Mouse (Mus musculus): ENCODE measurements around the gene Dusp1. TPM values are rescaled to one million over a fixed set of nuclear protein-coding genes. Genes with fewer than 3 reads are reported as not detected.

Gene Dusp1
- polyA plus RNA-seq, 1 experiment from 2014 or later, result 33.0 TPM

GRCm38 (mm10) chr17:26582297-26582696 lies 20.4 kb upstream of the Dusp1 start:
- H3K4me1 ChIP-seq, result peaks cover 17% of the 10 kb centered on the region
- WGBS, result 88% methylated on average over 5 of the region's 5 CpGs
- peaks cover 16% of the 10 kb centered on the region for H3K36me3 ChIP-seq
- H3K4me2 ChIP-seq (replicated peaks), result no peak overlapping the region
- no peaks in the 10 kb centered on the region for H3K9me3 ChIP-seq (replicated peaks)
- H3K9ac ChIP-seq, result no peak overlapping the region
- H3K4me3 ChIP-seq, result no peak overlapping the region
- no peak overlapping the region for H3K27ac ChIP-seq
- no peaks in the 10 kb centered on the region for H3K27me3 ChIP-seq
- ATAC-seq (ENCODE audit: low FRiP score), result no peak

GRCm38 (mm10) chr17:26580873-26581401 lies 19.0 kb upstream of the Dusp1 start:
- 98% methylated on average over 3 of the region's 3 CpGs for WGBS
- peaks cover 19% of the 10 kb centered on the region; the same call in 1 of the 2 replicates for H3K36me3 ChIP-seq
- ATAC-seq (ENCODE audit: low FRiP score), result no peak

GRCm38 (mm10) chr17:26579396-26579795 lies 17.5 kb upstream of the Dusp1 start:
- ATAC-seq (ENCODE audit: low FRiP score), result no peak
- no peak overlapping the region for H3K27ac ChIP-seq
- peaks cover 9% of the 10 kb centered on the region for H3K4me1 ChIP-seq
- H3K4me2 ChIP-seq (replicated peaks), result no peak overlapping the region
- no peaks in the 10 kb centered on the region for H3K27me3 ChIP-seq
- H3K9me3 ChIP-seq (replicated peaks), result no peaks in the 10 kb centered on the region
- 90% methylated on average over 6 of the region's 6 CpGs for WGBS
- peaks cover 27% of the 10 kb centered on the region; the same call in 1 of the 2 replicates for H3K36me3 ChIP-seq
- H3K4me3 ChIP-seq, result no peak overlapping the region
- no peak overlapping the region for H3K9ac ChIP-seq

More at GRCm38 (mm10) chr17:26580873-26581401, 19.0 kb upstream of the Dusp1 start:
- Histone ChIP-seq H3K27me3 (no peaks in the 10 kb centered on the region), H3K9me3 (replicated peaks) (no peaks in the 10 kb centered on the region), H3K4me1 (peaks cover 17% of the 10 kb centered on the region), H3K4me2 (replicated peaks) (no peak overlapping the region), H3K27ac (no peak overlapping the region), H3K4me3 (no peak overlapping the region), H3K9ac (no peak overlapping the region)

- Histone ChIP-seq H3K27ac (no peak overlapping the region), H3K4me1 (peaks cover 4% of the 10 kb centered on the region), H3K9ac (no peak overlapping the region), H3K27me3 (no peaks in the 10 kb centered on the region), H3K36me3 (peaks cover 28% of the 10 kb centered on the region; the same call in 1 of the 2 replicates), H3K4me2 (replicated peaks) (no peak overlapping the region), H3K9me3 (replicated peaks) (no peaks in the 10 kb centered on the region), H3K4me3 (no peak overlapping the region)
- WGBS, result 95% methylated on average over 11 of the region's 11 CpGs
- ATAC-seq (ENCODE audit: low FRiP score), result no peak
These were observed 16.8 kb upstream of the Dusp1 start for GRCm38 (mm10) chr17:26578771-26579170.

- H3K4me1 ChIP-seq, result peaks cover 4% of the 10 kb centered on the region; the same call in 1 of the 2 replicates
- no peak overlapping the region for H3K27ac ChIP-seq
- ATAC-seq (ENCODE audit: low FRiP score), result no peak
- peaks cover 28% of the 10 kb centered on the region; the same call in 1 of the 2 replicates for H3K36me3 ChIP-seq
- H3K9me3 ChIP-seq (replicated peaks), result no peaks in the 10 kb centered on the region
- H3K4me2 ChIP-seq (replicated peaks), result no peak overlapping the region
- H3K9ac ChIP-seq, result no peak overlapping the region
- H3K4me3 ChIP-seq, result no peak overlapping the region
- no peaks in the 10 kb centered on the region for H3K27me3 ChIP-seq
- 88% methylated on average over 7 of the region's 7 CpGs for WGBS
These were observed 16.2 kb upstream of the Dusp1 start for GRCm38 (mm10) chr17:26578162-26578561.

- Histone ChIP-seq H3K4me3 (no peak overlapping the region), H3K4me2 (replicated peaks) (no peak overlapping the region), H3K9ac (no peak overlapping the region), H3K27me3 (no peaks in the 10 kb centered on the region), H3K4me1 (peaks cover 2% of the 10 kb centered on the region; the same call in 1 of the 2 replicates), H3K27ac (no peak overlapping the region), H3K9me3 (replicated peaks) (no peaks in the 10 kb centered on the region), H3K36me3 (peaks cover 28% of the 10 kb centered on the region; the same call in 1 of the 2 replicates)
- WGBS, result 92% methylated on average over 11 of the region's 11 CpGs
- ATAC-seq (ENCODE audit: low FRiP score), result no peak
These were observed 15.4 kb upstream of the Dusp1 start for GRCm38 (mm10) chr17:26577309-26577708.

- no peak overlapping the region for H3K4me3 ChIP-seq
- 93% methylated on average over 7 of the region's 7 CpGs for WGBS
- no peak overlapping the region for H3K27ac ChIP-seq
- H3K36me3 ChIP-seq, result peaks cover 28% of the 10 kb centered on the region; the same call in 1 of the 2 replicates
- ATAC-seq (ENCODE audit: low FRiP score), result no peak
- no peaks in the 10 kb centered on the region for H3K4me1 ChIP-seq
- H3K9ac ChIP-seq, result no peak overlapping the region
- no peak overlapping the region for H3K4me2 ChIP-seq (replicated peaks)
- no peaks in the 10 kb centered on the region for H3K27me3 ChIP-seq
- no peaks in the 10 kb centered on the region for H3K9me3 ChIP-seq (replicated peaks)
These were observed 14.9 kb upstream of the Dusp1 start for GRCm38 (mm10) chr17:26576833-26577232.

- H3K4me3 ChIP-seq, result no peak overlapping the region
- no peaks in the 10 kb centered on the region for H3K9me3 ChIP-seq (replicated peaks)
- no peaks in the 10 kb centered on the region for H3K4me1 ChIP-seq
- ATAC-seq (ENCODE audit: low FRiP score), result no peak
- H3K36me3 ChIP-seq, result peaks cover 23% of the 10 kb centered on the region; the same call in 1 of the 2 replicates
- H3K4me2 ChIP-seq (replicated peaks), result no peak overlapping the region
- 86% methylated on average over 12 of the region's 12 CpGs for WGBS
- no peaks in the 10 kb centered on the region for H3K27me3 ChIP-seq
- no peak overlapping the region for H3K27ac ChIP-seq
- H3K9ac ChIP-seq, result no peak overlapping the region
These were observed 14.1 kb upstream of the Dusp1 start for GRCm38 (mm10) chr17:26575786-26576690.

GRCm38 (mm10) chr17:26574701-26575100 lies 12.8 kb upstream of the Dusp1 start:
- no peak for ATAC-seq (ENCODE audit: low FRiP score)
- 91% methylated on average over 5 of the region's 5 CpGs for WGBS
- H3K9me3 ChIP-seq (replicated peaks), result no peaks in the 10 kb centered on the region

GRCm38 (mm10) chr17:26574118-26574517 lies 12.2 kb upstream of the Dusp1 start:
- 91% methylated on average over 11 of the region's 11 CpGs for WGBS
- no peaks in the 10 kb centered on the region for H3K4me1 ChIP-seq
- ATAC-seq (ENCODE audit: low FRiP score), result no peak
- H3K27me3 ChIP-seq, result no peaks in the 10 kb centered on the region
- H3K9me3 ChIP-seq (replicated peaks), result no peaks in the 10 kb centered on the region
- no peak overlapping the region for H3K27ac ChIP-seq
- no peak overlapping the region for H3K9ac ChIP-seq
- peaks cover 37% of the 10 kb centered on the region; the same call in 1 of the 2 replicates for H3K36me3 ChIP-seq
- H3K4me3 ChIP-seq, result no peak overlapping the region
- H3K4me2 ChIP-seq (replicated peaks), result no peak overlapping the region

More at GRCm38 (mm10) chr17:26574701-26575100, 12.8 kb upstream of the Dusp1 start:
- Histone ChIP-seq H3K27ac (no peak overlapping the region), H3K4me2 (replicated peaks) (no peak overlapping the region), H3K4me1 (no peaks in the 10 kb centered on the region), H3K9ac (no peak overlapping the region), H3K4me3 (no peak overlapping the region), H3K27me3 (no peaks in the 10 kb centered on the region), H3K36me3 (peaks cover 32% of the 10 kb centered on the region; the same call in 1 of the 2 replicates)

GRCm38 (mm10) chr17:26572265-26572664 lies 10.3 kb upstream of the Dusp1 start:
- ATAC-seq (ENCODE audit: low FRiP score), result no peak
- Histone ChIP-seq H3K27me3 (no peaks in the 10 kb centered on the region), H3K4me1 (no peaks in the 10 kb centered on the region), H3K27ac (no peak overlapping the region), H3K4me2 (replicated peaks) (no peak overlapping the region), H3K36me3 (peaks cover 44% of the 10 kb centered on the region), H3K4me3 (no peak overlapping the region), H3K9ac (no peak overlapping the region), H3K9me3 (replicated peaks) (no peaks in the 10 kb centered on the region)
- 93% methylated on average over 11 of the region's 11 CpGs for WGBS

GRCm38 (mm10) chr17:26571377-26571776 lies 9.4 kb upstream of the Dusp1 start:
- H3K9ac ChIP-seq, result no peak overlapping the region
- no peak overlapping the region for H3K27ac ChIP-seq
- H3K27me3 ChIP-seq, result no peaks in the 10 kb centered on the region
- peaks cover 50% of the 10 kb centered on the region for H3K36me3 ChIP-seq
- no peak overlapping the region for H3K4me3 ChIP-seq
- 91% methylated on average over 3 of the region's 3 CpGs for WGBS
- H3K9me3 ChIP-seq (replicated peaks), result no peaks in the 10 kb centered on the region
- no peak for ATAC-seq (ENCODE audit: low FRiP score)
- H3K4me1 ChIP-seq, result no peaks in the 10 kb centered on the region
- no peak overlapping the region for H3K4me2 ChIP-seq (replicated peaks)
